Mouse (Mus musculus): ENCODE measurements around the gene Epha7. TPM values are rescaled to one million over a fixed set of nuclear protein-coding genes. Genes with fewer than 3 reads are reported as not detected.

Epha7 gene
- total and polyA plus RNA-seq, 3 experiments = not detected

DNA sequence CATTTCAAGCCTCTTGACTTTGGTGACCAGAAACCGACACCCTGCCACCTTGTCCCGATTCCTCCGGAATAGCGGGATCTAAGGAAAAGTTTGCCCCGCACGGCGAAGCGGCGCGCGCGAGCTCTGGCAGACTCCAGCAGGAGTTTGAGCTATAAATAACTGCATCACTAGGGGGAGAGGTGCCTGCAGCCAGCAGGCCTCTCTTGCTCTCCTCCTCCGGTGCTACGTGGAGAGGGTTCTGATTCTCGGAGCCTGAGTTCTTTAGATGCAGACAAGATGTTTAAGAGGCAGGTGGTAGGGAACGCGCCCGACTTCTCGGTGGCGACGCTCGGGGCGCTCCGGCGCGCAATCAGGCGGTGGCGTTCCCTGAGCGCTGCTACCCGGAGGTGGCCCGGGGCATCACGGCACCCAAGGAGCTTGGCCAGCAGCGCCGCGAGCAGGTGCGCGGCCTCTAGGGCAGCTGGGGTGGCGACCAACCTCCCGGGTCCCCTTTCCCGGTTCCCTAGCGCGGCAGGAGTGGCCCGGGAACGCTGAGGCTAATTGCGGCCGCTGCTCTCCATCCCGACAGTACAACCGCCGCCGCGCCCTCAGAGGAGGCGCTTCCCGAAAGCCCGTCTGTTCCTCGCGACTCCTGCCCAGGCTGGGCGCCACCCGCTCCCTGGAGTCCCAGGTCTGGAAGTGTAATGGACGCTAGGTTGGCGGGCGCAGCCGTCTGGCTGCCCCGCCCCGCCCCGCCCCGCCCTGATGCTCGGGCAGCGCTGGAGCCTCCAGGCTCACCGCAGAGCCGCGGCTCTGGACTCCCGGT, 2.1 kb downstream of the Epha7 start:
- in situ Hi-C loops (cut with MboI; ENCODE audit: low pct_ligation_motif_present, low pct_unique_long_range_greater_than_20kb, low sequenced_read_pairs) = no loop called here
- no peak overlapping the region for H3K4me3 ChIP-seq (replicated peaks in 1 of 3; ENCODE audit: low read depth in 2 of 3, low read length in 2 of 3, poor library complexity in 1 of 3)

DNA sequence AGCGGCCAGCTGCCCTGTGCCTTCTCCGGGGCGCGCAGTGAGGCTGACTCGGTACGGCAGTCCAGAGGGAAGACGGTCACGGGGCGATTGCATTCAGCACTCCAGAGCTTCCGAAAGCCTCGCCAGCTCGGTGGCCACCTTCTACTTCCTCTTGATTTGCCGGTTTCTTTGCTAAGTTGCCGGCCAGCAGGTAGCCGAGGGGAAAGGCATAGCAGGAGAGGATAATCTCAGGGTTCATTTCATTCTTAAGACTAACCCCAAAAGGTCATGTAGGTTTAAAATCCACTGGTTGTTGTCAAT, 2.6 kb downstream of the Epha7 start:
- in situ Hi-C loops (cut with MboI; ENCODE audit: low pct_ligation_motif_present, low pct_unique_long_range_greater_than_20kb, low sequenced_read_pairs) (no loop called here), dilution Hi-C loops (cut with MboI; ENCODE audit: extremely low pct_ligation_motif_present, extremely low pct_unique_long_range_greater_than_20kb, low sequenced_read_pairs) (no loop called here)
- Histone ChIP-seq H3K4me1 (ENCODE audit: control insufficient read depth in 1 of 2, insufficient read depth in 2 of 2) (no peaks in the 10 kb centered on the region), H3K27me3 (replicated peaks) (no peaks in the 10 kb centered on the region), H3K9me3 (replicated peaks; ENCODE audit: low read length) (peaks cover 32% of the 10 kb centered on the region), H3K9ac (ENCODE audit: insufficient read depth, low read depth) (no peak overlapping the region), H3K4me3 (replicated peaks in 1 of 3; ENCODE audit: low read depth in 2 of 3, low read length in 2 of 3, poor library complexity in 1 of 3) (no peak overlapping the region), H3K4me2 (ENCODE audit: insufficient read depth, low read depth, poor library complexity, severe bottlenecking) (no peak overlapping the region), H3K79me2 (replicated peaks; ENCODE audit: control insufficient read depth, extremely low read depth, insufficient read depth, poor library complexity, severe bottlenecking) (no peaks in the 10 kb centered on the region), H3K36me3 (replicated peaks in 1 of 2; ENCODE audit: control insufficient read depth in 1 of 2, insufficient read depth in 1 of 2, low read length in 1 of 2) (no peaks in the 10 kb centered on the region), H3K27ac (ENCODE audit: insufficient read depth, low read depth) (no peak overlapping the region)
- DNase-seq (ENCODE audit: extremely low read depth) = no peak
- TF ChIP-seq ZNF384 (IDR thresholded peaks at IDR 0.05; ENCODE audit: low read depth, low read length) (no peak), CHD2 (IDR thresholded peaks at IDR 0.05; ENCODE audit: low read length) (no peak), ELF1 (IDR thresholded peaks at IDR 0.05; ENCODE audit: low read depth, low read length) (no peak), TBP (conservative IDR thresholded peaks at IDR 0.05; ENCODE audit: low read depth, low read length) (no peak), BHLHE40 (IDR thresholded peaks at IDR 0.05; ENCODE audit: low read depth, low read length) (no peak), JUN (IDR thresholded peaks at IDR 0.05; ENCODE audit: insufficient read depth, low read depth, low read length) (no peak), SMC3 (IDR thresholded peaks at IDR 0.05; ENCODE audit: low read depth, low read length) (no peak), ZMIZ1 (IDR thresholded peaks at IDR 0.05; ENCODE audit: low read depth, low read length) (no peak), MAZ (IDR thresholded peaks at IDR 0.05; ENCODE audit: low read depth, low read length) (no peak), ZC3H11A (IDR thresholded peaks at IDR 0.05; ENCODE audit: low read depth, low read length) (no peak), RAD21 (IDR thresholded peaks at IDR 0.05; ENCODE audit: low read depth, low read length) (no peak), NELFE (IDR thresholded peaks at IDR 0.05; ENCODE audit: low read depth, low read length) (no peak), MYC (IDR thresholded peaks at IDR 0.05; ENCODE audit: low read depth, low read length) (no peak), SIN3A (IDR thresholded peaks at IDR 0.05; ENCODE audit: low read length) (no peak), TCF12 (IDR thresholded peaks at IDR 0.05; ENCODE audit: low read depth, low read length) (no peak), IRF4 (IDR thresholded peaks at IDR 0.05; ENCODE audit: low read depth, low read length) (no peak), USF1 (IDR thresholded peaks at IDR 0.05; ENCODE audit: low read depth, low read length) (no peak), EP300 (IDR thresholded peaks at IDR 0.05; ENCODE audit: low read length) (no peak), MAFK (IDR thresholded peaks at IDR 0.05; ENCODE audit: insufficient replicate concordance, low read length) (no peak), POLR2AphosphoS2 (IDR thresholded peaks at IDR 0.05; ENCODE audit: low read depth, low read length) (no peak)

More for the DNA sequence above, 2.1 kb downstream of the Epha7 start:
- Histone ChIP-seq H3K9ac (ENCODE audit: insufficient read depth, low read depth) (no peak overlapping the region), H3K79me2 (replicated peaks; ENCODE audit: control insufficient read depth, extremely low read depth, insufficient read depth, poor library complexity, severe bottlenecking) (no peaks in the 10 kb centered on the region), H3K36me3 (replicated peaks in 1 of 2; ENCODE audit: control insufficient read depth in 1 of 2, insufficient read depth in 1 of 2, low read length in 1 of 2) (no peaks in the 10 kb centered on the region), H3K27me3 (replicated peaks) (no peaks in the 10 kb centered on the region), H3K4me2 (ENCODE audit: insufficient read depth, low read depth, poor library complexity, severe bottlenecking) (no peak overlapping the region), H3K4me1 (ENCODE audit: control insufficient read depth in 1 of 2, insufficient read depth in 2 of 2) (no peaks in the 10 kb centered on the region), H3K9me3 (replicated peaks; ENCODE audit: low read length) (peaks cover 30% of the 10 kb centered on the region), H3K27ac (ENCODE audit: insufficient read depth, low read depth) (no peak overlapping the region)
- DNase-seq (ENCODE audit: extremely low read depth) = no peak
- TF ChIP-seq ZNF384 (IDR thresholded peaks at IDR 0.05; ENCODE audit: low read depth, low read length) (no peak), CHD2 (IDR thresholded peaks at IDR 0.05; ENCODE audit: low read length) (no peak), ZC3H11A (IDR thresholded peaks at IDR 0.05; ENCODE audit: low read depth, low read length) (no peak), UBTF (IDR thresholded peaks at IDR 0.05; ENCODE audit: low read depth, low read length) (no peak), E2F4 (IDR thresholded peaks at IDR 0.05; ENCODE audit: insufficient replicate concordance, low read depth, low read length) (no peak), TCF12 (IDR thresholded peaks at IDR 0.05; ENCODE audit: low read depth, low read length) (no peak), BHLHE40 (IDR thresholded peaks at IDR 0.05; ENCODE audit: low read depth, low read length) (no peak), USF2 (conservative IDR thresholded peaks at IDR 0.05; ENCODE audit: low read depth, low read length) (no peak), ZKSCAN1 (IDR thresholded peaks at IDR 0.05; ENCODE audit: borderline replicate concordance, low read depth, low read length) (no peak), GABPA (IDR thresholded peaks at IDR 0.05; ENCODE audit: insufficient replicate concordance, low read depth, low read length) (no peak), CTCF (conservative IDR thresholded peaks at IDR 0.05 in 1 of 2, IDR thresholded peaks at IDR 0.05 in 1 of 2; ENCODE audit: low read depth in 2 of 2, low read length in 2 of 2) (no peak), CHD1 (IDR thresholded peaks at IDR 0.05; ENCODE audit: low read depth, low read length) (no peak)
- dilution Hi-C loops (cut with MboI; ENCODE audit: extremely low pct_ligation_motif_present, extremely low pct_unique_long_range_greater_than_20kb, low sequenced_read_pairs) = no loop called here

Data from CH12.LX (cell line).